Mouse (Mus musculus): ENCODE results near the gene Olfr205. TPM values are rescaled to one million over a fixed set of nuclear protein-coding genes. Genes with fewer than 3 reads are reported as not detected.

The Olfr205 gene
- polyA plus RNA-seq, 1 experiment = not detected

- Histone ChIP-seq H3K4me3 (ENCODE audit: control insufficient read depth, low read depth, low read length) (no peak overlapping the region), H3K36me3 (ENCODE audit: control insufficient read depth, insufficient read depth, low read length) (no peaks in the 10 kb centered on the region), H3K27me3 (ENCODE audit: control insufficient read depth, insufficient read depth, low read length) (no peaks in the 10 kb centered on the region), H3K27ac (ENCODE audit: control insufficient read depth, insufficient read depth, low read depth, low read length) (no peak overlapping the region), H3K4me1 (ENCODE audit: control insufficient read depth, insufficient read depth, low read length) (no peaks in the 10 kb centered on the region)
- TF ChIP-seq CTCF (IDR thresholded peaks at IDR 0.05; ENCODE audit: control insufficient read depth, insufficient read depth, insufficient replicate concordance, low read depth, low read length) (no peak), POLR2A (IDR thresholded peaks at IDR 0.05; ENCODE audit: control insufficient read depth, low read depth, low read length) (no peak)
Measured at GRCm38 (mm10) chr16:59283476-59283875, 47.5 kb downstream of the Olfr205 start.

GRCm38 (mm10) chr16:59280542-59280941 is 50.4 kb downstream of the Olfr205 start:
- H3K27ac ChIP-seq (ENCODE audit: control insufficient read depth, insufficient read depth, low read depth, low read length) = no peak overlapping the region
- H3K27me3 ChIP-seq (ENCODE audit: control insufficient read depth, insufficient read depth, low read length) = no peaks in the 10 kb centered on the region
- no peaks in the 10 kb centered on the region for H3K36me3 ChIP-seq (ENCODE audit: control insufficient read depth, insufficient read depth, low read length)
- TF ChIP-seq POLR2A (IDR thresholded peaks at IDR 0.05; ENCODE audit: control insufficient read depth, low read depth, low read length) = no peak
- TF ChIP-seq CTCF (IDR thresholded peaks at IDR 0.05; ENCODE audit: control insufficient read depth, insufficient read depth, insufficient replicate concordance, low read depth, low read length) = no peak
- no peak overlapping the region for H3K4me3 ChIP-seq (ENCODE audit: control insufficient read depth, low read depth, low read length)
- no peaks in the 10 kb centered on the region for H3K4me1 ChIP-seq (ENCODE audit: control insufficient read depth, insufficient read depth, low read length)

Other genes with a start within 250 kb of the Olfr205 start
- gene Olfr191, start 241.3 kb downstream of the Olfr205 start, polyA plus RNA-seq (2012; rRNA removed) = not detected in 2 replicates
- gene Olfr193, start 219.3 kb downstream of the Olfr205 start, polyA plus RNA-seq (2012; rRNA removed) = not detected in 2 replicates
- gene Olfr194, start 210.1 kb downstream of the Olfr205 start, polyA plus RNA-seq (2012; rRNA removed) = 0.04 and 0.15 TPM in 2 replicates
- gene Olfr195, start 184.1 kb downstream of the Olfr205 start, polyA plus RNA-seq (2012; rRNA removed) = not detected in 2 replicates
- not detected in 2 replicates for gene Olfr196, start 160.7 kb downstream of the Olfr205 start, polyA plus RNA-seq (2012; rRNA removed)
- not detected in 2 replicates for gene Olfr198, start 127.6 kb downstream of the Olfr205 start, polyA plus RNA-seq (2012; rRNA removed)
- 1.3 and 1.4 TPM in 2 replicates for gene Olfr199, start 111.4 kb downstream of the Olfr205 start, polyA plus RNA-seq (2012; rRNA removed)
- not detected in 2 replicates for gene Olfr201, start 58.5 kb downstream of the Olfr205 start, polyA plus RNA-seq (2012; rRNA removed)
- not detected in 2 replicates for gene Olfr202, start 44.3 kb downstream of the Olfr205 start, polyA plus RNA-seq (2012; rRNA removed)
- not detected in 2 replicates for gene Olfr203, start 32.3 kb downstream of the Olfr205 start, polyA plus RNA-seq (2012; rRNA removed)
- gene Olfr204, start 12.9 kb downstream of the Olfr205 start, polyA plus RNA-seq (2012; rRNA removed) = not detected in 2 replicates
- gene Olfr206, start 18.1 kb upstream of the Olfr205 start, polyA plus RNA-seq (2012; rRNA removed) = not detected in 2 replicates
- not detected in 2 replicates for gene Olfr209, start 32.9 kb upstream of the Olfr205 start, polyA plus RNA-seq (2012; rRNA removed)
- 0.02 TPM in 1 of 2 replicates, not detected in the other for gene Gabrr3, start 76.2 kb upstream of the Olfr205 start, polyA plus RNA-seq (2012; rRNA removed)
- gene Riox2, start 140.6 kb upstream of the Olfr205 start, polyA plus RNA-seq (2012; rRNA removed) = 2.4 and 2.7 TPM in 2 replicates

All from testis, adult 2 months (tissue).